Mouse (Mus musculus): ENCODE measurements at regions not wholly inside any gene's neighbourhood (a gene's known extent, or its start where the extent isn't known, plus 50 kb on each side); places are given as distances from the start of the nearest gene placed in this dataset.

DNA sequence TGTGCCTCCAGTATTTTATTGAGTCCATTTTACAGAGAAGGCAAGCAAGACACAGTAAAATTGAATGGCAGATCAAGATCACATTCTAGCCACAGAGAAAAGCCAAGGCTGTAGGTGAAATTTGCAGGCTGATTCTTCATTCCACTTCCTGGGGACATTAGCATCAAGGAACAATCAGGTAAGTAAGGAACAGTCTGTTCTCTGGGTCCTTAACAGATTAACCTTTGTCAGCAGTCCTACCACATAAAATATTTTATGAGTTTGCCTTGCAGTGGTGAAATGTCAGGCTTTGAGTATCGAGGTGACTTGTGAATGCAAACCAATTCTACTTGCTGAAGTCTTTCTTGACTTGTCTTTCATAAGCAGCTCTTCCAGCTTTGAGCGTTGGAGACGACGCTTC, 50.2 kb upstream of the Atp1a1 start:
- Histone ChIP-seq H3K9ac (replicated peaks; ENCODE audit: low read depth) (no peak overlapping the region), H3K4me3 (ENCODE audit: low read depth, low read length) (no peak overlapping the region), H3K36me3 (ENCODE audit: insufficient read depth, low read length) (no peaks in the 10 kb centered on the region), H3K9me3 (ENCODE audit: low read length) (no peaks in the 10 kb centered on the region), H3K4me1 (ENCODE audit: insufficient read depth, low read depth, low read length) (no peaks in the 10 kb centered on the region), H3K27me3 (replicated peaks; ENCODE audit: insufficient read depth, low read length) (no peaks in the 10 kb centered on the region), H3K27ac (ENCODE audit: low read length) (no peak overlapping the region), H3K4me2 (replicated peaks; ENCODE audit: low read depth, low read length) (no peak overlapping the region)
- DNase-seq (ENCODE audit: low spot score) (no peak), ATAC-seq (no peak)
- no peak for TF ChIP-seq EP300 (IDR thresholded peaks at IDR 0.05)
- no peak for TF ChIP-seq CTCF (IDR thresholded peaks at IDR 0.05)
- WGBS = 87% methylated on average over 4 of the region's 4 CpGs
